Mouse (Mus musculus): Measurements from ENCODE around the gene Zfp934.
"Not testable (repeated sequence)": the region's sequence is repeated elsewhere in the genome, so short reads cannot be mapped to it uniquely, and the experiment has no call there.

Zfp934 gene

GRCm38 (mm10) chr13:62571099-62571498, at the start of gene Zfp934:
TSS of gene Zfp934 (minus strand) at chr13:62571199.
- not testable (repeated sequence) for DNase-seq

DNA sequence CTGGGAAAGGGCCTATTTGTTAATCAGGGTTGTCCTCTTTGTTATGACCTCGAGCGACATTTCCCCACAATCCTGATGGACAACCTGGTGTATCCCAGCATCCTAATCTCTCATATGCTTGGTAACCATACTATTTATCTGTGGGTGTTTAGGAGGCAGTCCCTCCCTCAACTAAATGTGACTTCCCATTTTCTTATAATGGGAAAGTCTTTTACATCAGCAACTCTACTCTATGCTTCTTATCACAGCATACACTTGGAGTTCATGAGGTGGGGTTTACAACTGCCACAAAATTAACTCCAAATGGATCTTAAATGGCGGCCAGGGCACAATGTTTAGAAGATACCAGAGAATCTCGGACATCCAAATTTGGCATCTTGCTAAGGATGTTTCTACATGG, 46.5 kb upstream of the Zfp934 start:
- DNase-seq: not testable (repeated sequence)

GRCm38 (mm10) chr13:62561696-62562095, 9.3 kb downstream of the Zfp934 start:
- peak; percentile 29 for DNase-seq

DNA sequence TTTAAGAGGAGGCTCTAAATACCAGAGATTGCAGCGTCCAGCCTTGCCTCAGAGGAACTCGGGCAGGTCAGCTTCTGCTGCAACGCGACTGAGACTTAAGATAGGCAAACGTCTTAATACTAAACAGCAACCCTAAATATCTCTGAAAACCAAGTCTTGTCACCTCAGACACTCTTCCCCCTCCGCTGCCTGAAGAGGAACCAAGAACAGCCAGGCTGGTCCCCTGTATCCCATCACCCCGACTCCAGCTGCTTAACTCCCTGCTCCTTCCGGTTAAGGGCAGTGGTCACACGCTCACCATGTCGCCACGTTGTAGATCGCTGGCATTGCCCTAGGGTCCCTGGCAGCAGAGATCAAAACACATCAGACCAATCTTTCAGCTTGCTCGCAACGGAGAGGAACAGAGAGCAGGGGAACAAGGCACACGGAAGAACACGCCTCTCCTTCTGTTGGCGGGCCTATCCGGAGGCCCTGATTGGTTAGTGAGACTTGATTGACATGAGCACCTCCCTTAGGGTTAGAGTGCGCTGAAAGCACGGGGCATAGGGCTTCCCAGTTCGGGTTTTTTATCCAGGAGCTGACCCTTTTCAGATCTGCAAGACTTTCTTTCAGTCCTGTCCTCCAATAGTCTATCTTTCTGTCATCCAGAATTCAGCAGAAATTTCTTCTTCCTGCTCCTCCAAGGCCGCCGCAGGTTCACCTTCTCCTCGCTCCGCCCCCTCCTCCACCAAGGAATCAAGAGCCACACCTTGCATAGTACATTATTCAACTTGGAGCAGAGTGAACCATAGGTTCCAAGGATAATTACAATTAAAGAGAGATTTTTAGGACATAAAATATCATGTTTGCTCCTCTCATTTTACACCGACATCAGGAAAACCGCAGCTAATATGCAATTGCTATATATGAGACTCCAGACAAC, 12.5 kb downstream of the Zfp934 start, which contains the start of gene Zfp935:
Gene Zfp935, minus strand, starts transcription at position 323 of the 922 bp plus-strand sequence.
- peak; percentile 79 for DNase-seq

GRCm38 (mm10) chr13:62530129-62530528, 40.9 kb downstream of the Zfp934 start:
- not testable (repeated sequence) for DNase-seq

GRCm38 (mm10) chr13:62510641-62511420, 60.2 kb downstream of the Zfp934 start:
- not testable (repeated sequence) for DNase-seq

DNA sequence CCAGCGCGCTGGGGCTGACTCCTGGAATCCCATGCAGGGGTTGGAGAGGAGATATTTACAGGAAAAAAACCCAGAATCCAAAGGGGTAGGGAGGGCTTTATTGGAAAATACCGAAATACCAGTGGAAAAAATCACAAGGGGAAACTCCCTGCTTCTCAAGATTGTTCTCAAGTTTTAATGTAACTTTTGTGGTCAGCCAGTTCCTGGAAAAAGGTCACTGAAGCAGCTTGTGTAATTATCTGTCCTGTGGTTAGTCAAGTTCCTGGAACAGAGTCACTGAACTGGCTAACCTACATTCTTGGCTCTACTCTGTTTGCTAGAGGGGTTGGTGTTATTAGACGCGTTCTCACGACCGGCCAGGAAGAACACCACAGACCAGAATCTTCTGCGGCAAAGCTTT, 98.3 kb downstream of the Zfp934 start:
- DNase-seq: not testable (repeated sequence)

GRCm38 (mm10) chr13:62469947-62470346, 101.1 kb downstream of the Zfp934 start:
- DNase-seq: peak; percentile 35

- peak; percentile 90 for DNase-seq
Observed at GRCm38 (mm10) chr13:62466424-62467334, 104.3 kb downstream of the Zfp934 start, which contains the start of gene Gm49359. TSS of gene Gm49359 (minus strand) at chr13:62466832.
